Mouse (Mus musculus) limb, embryonic 12.5 days (tissue): Measurements from ENCODE around the gene Oprd1. TPM values are rescaled to one million over a fixed set of nuclear protein-coding genes. Genes with fewer than 3 reads are reported as not detected.

Source experiments
- ATAC-seq: fragments of 200-750 bp; cut with Nextera tagmentation; 2 replicates; pipeline ENCODE4 v1.8.0; 2017; ENCODE audit warnings: low read depth, moderate TSS enrichment; ENCODE audit not compliant: insufficient number of reproducible peaks, insufficient read depth, low FRiP score, low TSS enrichment
- H3K27ac ChIP-seq: fragments of 300-500 bp; sonication (generic); 2 replicates; pipeline ENCODE4 v1.5.1; 2016; ENCODE audit warnings: mild to moderate bottlenecking, moderate library complexity
- H3K27me3 ChIP-seq: fragments of 300-500 bp; sonication (generic); 2 replicates; pipeline ENCODE4 v1.6.1; 2016; ENCODE audit warnings: mild to moderate bottlenecking, moderate library complexity
- H3K36me3 ChIP-seq: fragments of 300-500 bp; sonication (generic); 2 replicates; pipeline ENCODE4 v1.6.1; 2016; ENCODE audit warnings: mild to moderate bottlenecking, moderate library complexity
- H3K4me1 ChIP-seq: fragments of 300-500 bp; sonication (generic); replicated peaks from 2 replicates; pipeline ENCODE4 v1.6.1; 2016
- H3K4me2 ChIP-seq: fragments of 300-500 bp; sonication (generic); 2 replicates; pipeline ENCODE4 v1.6.1; 2016; ENCODE audit warnings: mild to moderate bottlenecking, moderate library complexity
- H3K4me3 ChIP-seq: fragments of 300-500 bp; sonication (generic); replicated peaks from 2 replicates; pipeline ENCODE4 v1.5.1; 2016; ENCODE audit warnings: mild to moderate bottlenecking
- H3K9ac ChIP-seq: fragments of 300-500 bp; sonication (generic); replicated peaks from 2 replicates; pipeline ENCODE4 v1.6.1; 2016; ENCODE audit warnings: mild to moderate bottlenecking, moderate library complexity
- H3K9me3 ChIP-seq: fragments of 300-500 bp; sonication (generic); 2 replicates; pipeline ENCODE4 v1.6.1; 2016; ENCODE audit warnings: mild to moderate bottlenecking, moderate library complexity
- WGBS: fragments of 180-500 bp; shearing (Covaris S2); methylation state at CpG from one replicate; pipeline ENCODE4 v1.1.7; 2016; 5-methylcytosine and 5-hydroxymethylcytosine counted together
- polyA plus RNA-seq: library from polyadenylated mRNA; unstranded; fragments of >200 nt; fragmentation: Nextera tagmentation; extraction: Ambion mirVana; gene quantifications from 2 replicates; pipeline ENCODE4 v1.2.1, GENCODE M21; 2016

Gene Oprd1
- polyA plus RNA-seq = 0.51 and 0.69 TPM in 2 replicates

DNA sequence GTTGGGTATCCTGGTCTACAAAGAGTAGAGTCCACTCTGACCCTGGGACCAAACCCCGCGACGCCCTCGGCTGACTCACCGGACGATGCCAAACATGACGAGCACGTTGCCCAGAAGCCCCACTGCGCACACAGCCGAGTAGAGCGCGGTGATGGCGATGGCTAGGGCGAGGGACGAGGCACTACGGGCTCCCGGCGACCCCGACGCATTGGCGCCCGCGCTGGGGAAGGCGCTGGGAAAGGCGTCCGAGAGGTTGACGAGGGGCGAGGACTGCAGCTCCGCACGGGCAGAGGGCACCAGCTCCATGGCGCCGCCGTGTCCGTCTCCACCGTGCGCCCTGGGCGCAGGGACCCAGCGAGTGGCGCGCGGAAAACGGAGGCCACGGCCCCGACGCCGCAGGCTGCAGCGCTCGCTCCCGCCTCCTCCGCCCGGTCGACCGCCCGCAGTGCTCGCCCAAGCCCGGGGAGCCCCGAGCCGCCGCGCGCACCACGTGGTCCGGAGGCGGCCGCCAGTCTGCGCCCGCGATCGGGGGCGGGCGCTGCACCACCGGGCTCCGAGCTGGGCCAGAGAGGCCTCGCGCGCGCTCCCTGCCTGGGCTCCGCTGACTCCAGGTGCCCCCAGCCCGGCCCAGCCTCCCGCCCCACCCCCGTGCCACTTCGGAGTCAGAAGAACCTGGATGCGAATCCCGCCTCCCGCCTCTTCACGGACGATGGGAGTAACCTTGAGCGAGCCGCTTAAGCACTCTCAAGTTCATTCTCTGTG lies at the start of gene Oprd1:
TSS of gene Oprd1 (minus strand) at position 407 of the 762 bp plus-strand sequence.
- H3K9ac ChIP-seq = peak within 1 kb of the TSS; percentile 63
- ATAC-seq = no peak; the same call in 1 of the 2 replicates
- no peak within 1 kb of the TSS for H3K27ac ChIP-seq
- 0 out of 2 replicates have a peak, but pooled peaks cover 13% of the 10 kb centered on the region for H3K4me1 ChIP-seq
- under 1% methylated on average over 89 of the region's 89 CpGs for WGBS
- H3K4me3 ChIP-seq = peak within 1 kb of the TSS; percentile 57
- H3K9me3 ChIP-seq = no peaks in the 10 kb centered on the region; the same call in 1 of the 2 replicates
- H3K27me3 ChIP-seq = peaks cover 70% of the 10 kb centered on the region
- H3K36me3 ChIP-seq = no peaks in the 10 kb centered on the region
- H3K4me2 ChIP-seq = peak within 1 kb of the TSS; percentile 92

DNA sequence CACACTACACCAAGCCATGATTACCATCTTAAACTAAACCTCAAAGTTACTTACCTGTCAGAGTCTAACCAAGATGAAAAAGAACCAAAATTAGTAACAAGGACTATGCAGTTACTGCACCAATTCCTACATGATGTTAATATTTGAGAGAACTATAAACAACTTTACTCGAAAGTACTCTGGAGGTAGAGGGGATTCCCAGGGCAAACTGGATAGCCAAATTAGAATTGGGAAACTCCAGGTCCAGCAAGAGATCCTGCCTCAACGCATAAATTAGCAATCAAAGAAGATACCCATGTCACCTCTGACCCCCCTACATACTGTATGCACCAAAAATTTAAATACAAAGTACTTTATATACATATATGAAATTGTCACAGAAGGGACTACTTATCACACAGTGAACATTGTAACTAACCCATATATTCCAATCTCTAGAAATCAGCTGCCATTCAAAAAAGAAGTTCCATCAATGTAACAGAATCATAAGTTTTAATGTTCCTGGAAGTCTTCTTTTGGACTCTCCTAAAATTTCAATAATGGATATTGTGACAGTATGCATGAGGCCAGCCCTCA lies 43.6 kb upstream of the Oprd1 start:
- no peak overlapping the region for H3K4me2 ChIP-seq
- H3K9me3 ChIP-seq = no peaks in the 10 kb centered on the region
- WGBS = 95% methylated on average over 2 of the region's 2 CpGs
- no peaks in the 10 kb centered on the region for H3K4me1 ChIP-seq
- no peaks in the 10 kb centered on the region for H3K27me3 ChIP-seq
- H3K27ac ChIP-seq = no peak overlapping the region
- H3K4me3 ChIP-seq = no peak overlapping the region
- H3K9ac ChIP-seq = no peak overlapping the region
- no peak for ATAC-seq
- H3K36me3 ChIP-seq = peaks cover 74% of the 10 kb centered on the region

GRCm38 (mm10) chr4:132183162-132183561 lies 38.9 kb upstream of the Oprd1 start:
- Histone ChIP-seq H3K27me3 (no peaks in the 10 kb centered on the region), H3K9me3 (no peaks in the 10 kb centered on the region), H3K36me3 (peaks cover 52% of the 10 kb centered on the region), H3K9ac (no peak overlapping the region), H3K27ac (no peak overlapping the region), H3K4me1 (no peaks in the 10 kb centered on the region), H3K4me2 (no peak overlapping the region), H3K4me3 (no peak overlapping the region)
- 95% methylated on average over 3 of the region's 3 CpGs for WGBS
- ATAC-seq = no peak

DNA sequence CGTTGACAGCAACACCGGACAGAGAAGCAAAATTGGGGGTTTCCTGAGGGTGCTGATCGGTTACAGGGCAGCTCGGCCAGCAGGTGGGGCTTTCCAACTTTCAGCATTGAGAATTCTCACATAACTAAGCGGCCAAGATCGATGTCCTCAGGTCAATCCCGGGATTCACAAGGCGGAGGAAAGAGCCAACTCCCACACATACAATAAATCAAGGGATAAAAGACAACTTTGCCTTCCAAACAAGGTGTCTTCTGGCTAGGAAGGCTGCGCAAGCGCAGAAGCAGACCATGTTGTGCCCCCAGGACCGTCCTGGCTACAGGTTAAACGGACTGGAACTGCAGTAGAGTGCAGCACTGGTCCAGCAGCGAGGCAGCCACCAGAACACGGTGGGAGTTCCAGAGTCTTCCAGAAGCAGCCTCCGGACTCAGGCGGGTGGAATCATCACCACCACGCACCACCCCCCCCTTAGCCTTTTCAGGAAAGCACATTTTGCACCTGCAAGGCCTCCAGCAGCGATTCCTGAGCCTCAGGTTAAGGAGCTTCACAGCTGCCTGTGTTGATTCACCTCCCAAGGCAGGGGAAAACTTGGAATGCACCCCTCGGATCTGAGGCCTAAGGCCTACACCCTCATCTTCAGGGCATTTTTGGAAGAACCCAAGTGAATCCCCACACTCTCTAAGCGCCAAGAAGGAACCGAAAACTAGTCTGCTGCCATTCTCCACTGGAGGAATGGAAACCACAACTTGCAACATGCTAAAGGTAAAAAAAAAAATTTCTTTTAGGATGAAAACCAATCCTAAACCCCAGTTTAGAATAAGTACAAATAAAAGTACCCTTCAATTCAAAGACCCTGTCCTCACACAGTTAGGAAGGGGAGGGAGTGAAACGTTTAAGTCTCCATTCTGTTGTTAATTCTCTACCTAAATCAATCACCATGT lies 37.7 kb upstream of the Oprd1 start:
- Histone ChIP-seq H3K27ac (no peak overlapping the region), H3K27me3 (no peaks in the 10 kb centered on the region), H3K4me1 (no peaks in the 10 kb centered on the region), H3K36me3 (peaks cover 43% of the 10 kb centered on the region), H3K4me2 (no peak overlapping the region), H3K4me3 (no peak overlapping the region), H3K9ac (no peak overlapping the region), H3K9me3 (no peaks in the 10 kb centered on the region)
- WGBS = 64% methylated on average over 22 of the region's 22 CpGs
- ATAC-seq = no peak

DNA sequence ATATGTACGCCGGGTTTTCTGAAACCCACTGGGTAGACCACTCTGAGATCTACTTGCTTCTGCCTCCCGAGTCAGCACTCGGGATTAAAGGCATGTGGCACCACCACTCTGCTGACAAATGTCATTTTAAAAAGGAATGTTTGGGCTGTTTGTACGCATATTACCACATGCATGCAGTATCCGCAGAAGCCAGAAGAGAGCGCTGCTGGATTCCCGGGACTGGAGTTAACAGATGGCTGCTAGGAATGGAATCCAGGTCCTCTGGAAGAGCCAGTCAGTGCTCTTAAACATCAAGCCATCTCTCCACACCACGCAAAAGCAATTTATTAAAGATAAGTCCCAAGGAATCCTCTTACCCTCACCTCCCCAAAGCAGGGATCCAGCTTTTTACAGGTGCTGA lies 36.4 kb upstream of the Oprd1 start:
- no peak overlapping the region for H3K9ac ChIP-seq
- H3K36me3 ChIP-seq = peaks cover 37% of the 10 kb centered on the region
- H3K4me3 ChIP-seq = no peak overlapping the region
- WGBS = 74% methylated on average over 9 of the region's 9 CpGs
- no peaks in the 10 kb centered on the region for H3K27me3 ChIP-seq
- H3K4me2 ChIP-seq = no peak overlapping the region
- H3K9me3 ChIP-seq = no peaks in the 10 kb centered on the region
- H3K27ac ChIP-seq = no peak overlapping the region
- no peaks in the 10 kb centered on the region for H3K4me1 ChIP-seq
- no peak for ATAC-seq

GRCm38 (mm10) chr4:132178630-132179059 lies 34.4 kb upstream of the Oprd1 start:
- WGBS = 14% methylated on average over 10 of the region's 10 CpGs
- ATAC-seq = peak; percentile 85

DNA sequence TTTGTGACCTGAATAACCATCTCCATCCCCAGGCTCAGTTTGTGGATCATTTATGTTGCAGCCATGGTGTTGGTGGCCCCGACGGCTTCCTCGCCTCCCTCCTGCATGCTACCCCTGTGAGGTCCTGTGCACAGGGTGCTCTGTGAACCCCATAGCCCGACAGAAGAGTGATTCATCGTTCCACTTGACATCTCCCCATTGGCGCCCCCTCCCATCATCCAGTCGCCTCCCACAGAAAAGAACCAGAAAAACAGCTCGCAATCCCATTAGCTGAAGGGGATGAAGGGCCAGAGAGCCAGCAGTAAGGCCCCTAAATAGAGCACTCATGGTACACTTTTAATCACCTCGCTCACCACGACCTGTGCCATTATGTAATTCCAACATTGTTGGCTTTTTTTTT lies 32.2 kb upstream of the Oprd1 start:
- Histone ChIP-seq H3K4me1 (no peaks in the 10 kb centered on the region), H3K27me3 (no peaks in the 10 kb centered on the region), H3K27ac (no peak overlapping the region), H3K4me2 (no peak overlapping the region), H3K36me3 (peaks cover 5% of the 10 kb centered on the region), H3K4me3 (no peak overlapping the region), H3K9me3 (no peaks in the 10 kb centered on the region), H3K9ac (no peak overlapping the region)
- 59% methylated on average over 10 of the region's 10 CpGs for WGBS
- no peak for ATAC-seq

More at GRCm38 (mm10) chr4:132178630-132179059, 34.4 kb upstream of the Oprd1 start:
- Histone ChIP-seq H3K27me3 (no peaks in the 10 kb centered on the region), H3K4me2 (no peak overlapping the region), H3K36me3 (peaks cover 18% of the 10 kb centered on the region), H3K27ac (no peak overlapping the region), H3K9me3 (no peaks in the 10 kb centered on the region), H3K9ac (no peak overlapping the region), H3K4me1 (no peaks in the 10 kb centered on the region), H3K4me3 (no peak overlapping the region)

DNA sequence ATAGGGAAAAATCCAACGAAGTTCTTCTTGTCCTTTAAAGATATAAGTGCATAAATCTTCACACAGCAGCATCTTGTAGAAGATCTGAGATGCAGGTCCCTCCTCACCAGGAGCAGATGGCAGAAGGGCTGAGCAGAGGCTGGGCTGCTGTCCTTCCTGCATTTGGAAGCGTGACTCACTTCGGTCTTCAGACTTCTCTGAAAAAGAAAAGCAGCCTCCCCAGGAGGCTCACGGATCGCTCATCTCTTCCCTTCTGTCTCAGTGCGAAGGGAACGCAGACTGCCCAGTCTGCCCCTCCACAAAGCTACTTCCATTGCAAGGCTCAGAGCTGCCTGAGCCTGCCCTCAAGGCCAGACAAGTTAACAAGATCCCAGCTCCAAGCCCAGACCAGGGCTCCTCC lies 26.6 kb upstream of the Oprd1 start:
- H3K4me1 ChIP-seq = peaks cover 10% of the 10 kb centered on the region; the same call in 1 of the 2 replicates
- no peaks in the 10 kb centered on the region for H3K9me3 ChIP-seq
- WGBS = 37% methylated on average over 7 of the region's 7 CpGs
- no peaks in the 10 kb centered on the region for H3K27me3 ChIP-seq
- no peak for ATAC-seq
- no peak overlapping the region for H3K4me3 ChIP-seq
- H3K27ac ChIP-seq = no peak overlapping the region
- no peak overlapping the region for H3K9ac ChIP-seq
- H3K4me2 ChIP-seq = no peak overlapping the region
- no peaks in the 10 kb centered on the region for H3K36me3 ChIP-seq

DNA sequence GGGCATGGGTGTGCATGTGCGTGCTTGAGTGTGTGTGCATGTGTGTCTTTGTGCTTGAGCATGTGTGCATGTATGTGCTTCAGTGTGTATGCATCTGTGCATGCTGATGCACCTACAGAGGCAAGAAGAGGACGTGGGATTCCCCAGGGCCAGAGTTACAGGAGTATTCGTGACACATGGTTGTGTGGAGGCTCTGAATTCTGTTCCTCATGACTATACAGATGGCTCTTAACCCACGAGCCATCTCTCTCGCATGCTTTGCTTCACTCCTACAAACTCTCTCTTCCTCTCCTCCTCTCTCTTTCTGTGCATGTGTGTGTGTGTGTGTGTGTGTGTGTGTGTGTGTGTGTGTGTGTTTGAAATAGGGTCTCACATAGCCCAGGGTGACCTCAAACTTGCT lies 25.5 kb upstream of the Oprd1 start:
- H3K9me3 ChIP-seq = no peaks in the 10 kb centered on the region
- no peaks in the 10 kb centered on the region for H3K27me3 ChIP-seq
- H3K36me3 ChIP-seq = no peaks in the 10 kb centered on the region
- no peak overlapping the region for H3K4me2 ChIP-seq
- no peak overlapping the region for H3K27ac ChIP-seq
- H3K9ac ChIP-seq = no peak overlapping the region
- no peak overlapping the region for H3K4me3 ChIP-seq
- peaks cover 18% of the 10 kb centered on the region; the same call in 1 of the 2 replicates for H3K4me1 ChIP-seq
- 80% methylated on average over 5 of the region's 5 CpGs for WGBS
- ATAC-seq = no peak

DNA sequence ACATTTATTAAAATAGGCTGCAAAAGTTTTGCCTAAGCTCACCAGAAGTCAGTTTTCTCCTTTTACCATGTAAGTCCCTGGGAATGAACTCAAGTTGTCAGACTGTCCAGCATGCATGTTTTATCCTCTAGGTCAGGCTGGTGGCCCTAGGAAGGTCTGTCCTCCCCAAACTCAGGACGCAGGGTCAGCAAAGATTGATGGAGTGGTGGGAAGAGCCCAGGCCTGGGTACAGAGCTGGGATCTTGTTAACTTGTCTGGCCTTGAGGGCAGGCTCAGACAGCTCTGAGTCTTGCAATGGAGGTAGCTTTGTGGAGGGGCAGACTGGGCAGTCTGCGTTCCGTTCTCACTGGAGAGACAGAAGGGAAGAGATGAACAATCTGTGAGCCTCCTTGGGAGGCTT lies 25.0 kb upstream of the Oprd1 start:
- ATAC-seq = no peak
- no peaks in the 10 kb centered on the region for H3K36me3 ChIP-seq

DNA sequence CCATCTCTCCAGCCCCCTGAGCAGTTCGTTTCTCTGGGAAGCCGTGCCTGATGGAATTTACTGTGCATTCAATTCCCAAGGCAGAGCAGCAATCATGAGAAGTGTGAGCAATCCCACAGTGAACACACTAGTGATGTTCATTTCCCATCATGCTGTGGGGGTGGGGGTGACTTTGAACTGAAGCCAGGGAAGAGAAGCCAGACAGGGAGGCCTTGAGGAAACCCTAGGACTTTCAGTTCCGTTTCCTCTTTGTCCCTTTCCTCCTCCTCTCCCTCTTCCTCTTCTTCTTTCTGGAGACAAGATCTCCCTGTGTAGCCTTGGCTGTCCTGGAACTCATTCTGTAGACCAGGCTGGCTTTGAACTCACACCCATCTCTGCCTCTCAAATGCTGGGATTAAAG lies 23.1 kb upstream of the Oprd1 start:
- WGBS = 80% methylated on average over 3 of the region's 3 CpGs
- H3K36me3 ChIP-seq = no peaks in the 10 kb centered on the region

More for the DNA sequence above, 25.0 kb upstream of the Oprd1 start:
- peaks cover 18% of the 10 kb centered on the region; the same call in 1 of the 2 replicates for H3K4me1 ChIP-seq
- no peaks in the 10 kb centered on the region for H3K27me3 ChIP-seq
- no peak overlapping the region for H3K27ac ChIP-seq
- no peak overlapping the region for H3K9ac ChIP-seq
- WGBS = 90% methylated on average over 3 of the region's 3 CpGs
- no peak overlapping the region for H3K4me3 ChIP-seq
- H3K4me2 ChIP-seq = no peak overlapping the region
- H3K9me3 ChIP-seq = no peaks in the 10 kb centered on the region

More for the DNA sequence above, 23.1 kb upstream of the Oprd1 start:
- H3K27me3 ChIP-seq = no peaks in the 10 kb centered on the region
- no peak overlapping the region for H3K4me3 ChIP-seq
- no peaks in the 10 kb centered on the region for H3K9me3 ChIP-seq
- no peak for ATAC-seq
- no peak overlapping the region for H3K27ac ChIP-seq
- H3K4me1 ChIP-seq = peaks cover 18% of the 10 kb centered on the region; the same call in 1 of the 2 replicates
- no peak overlapping the region for H3K9ac ChIP-seq
- H3K4me2 ChIP-seq = no peak overlapping the region
